Mouse (Mus musculus) lung, embryonic 14.5 days (tissue): ENCODE measurements around the gene Map3k7cl. TPM values are rescaled to one million over a fixed set of nuclear protein-coding genes. Genes with fewer than 3 reads are reported as not detected.

ENCODE experiments used
- ATAC-seq: fragments of 200-750 bp; cut with Nextera tagmentation; 2 replicates; pipeline ENCODE4 v1.8.0; 2017; ENCODE audit warnings: mild to moderate bottlenecking, moderate TSS enrichment, moderate library complexity; ENCODE audit not compliant: insufficient read depth
- DNase-seq: peaks from one replicate; pipeline ENCODE4 v3.0.0-alpha.2; 2015
- H3K27ac ChIP-seq: fragments of 300-500 bp; sonication (generic); 2 replicates; pipeline ENCODE4 v1.5.1; 2014; ENCODE audit warnings: low read depth, mild to moderate bottlenecking, moderate library complexity
- H3K27me3 ChIP-seq: fragments of 300-500 bp; sonication (generic); 2 replicates; pipeline ENCODE4 v1.6.1; 2014; ENCODE audit warnings: low read length, control low read depth; ENCODE audit not compliant: insufficient read depth
- H3K36me3 ChIP-seq: fragments of 300-500 bp; sonication (generic); 2 replicates; pipeline ENCODE4 v1.6.1; 2014; ENCODE audit warnings: control low read depth; ENCODE audit not compliant: insufficient read depth
- H3K4me1 ChIP-seq: fragments of 300-500 bp; sonication (generic); 2 replicates; pipeline ENCODE4 v1.6.1; 2014; ENCODE audit warnings: antibody characterized with exemption, control low read depth; ENCODE audit not compliant: insufficient read depth
- H3K4me2 ChIP-seq: fragments of 300-500 bp; sonication (generic); 2 replicates; pipeline ENCODE4 v1.6.1; 2014; ENCODE audit warnings: mild to moderate bottlenecking
- H3K4me3 ChIP-seq: fragments of 300-500 bp; sonication (generic); 2 replicates; pipeline ENCODE4 v1.5.1; 2014; ENCODE audit warnings: low read depth, low read length
- H3K9ac ChIP-seq: fragments of 300-500 bp; sonication (generic); 2 replicates; pipeline ENCODE4 v1.6.1; 2014
- H3K9me3 ChIP-seq: fragments of 300-500 bp; sonication (generic); 2 replicates; pipeline ENCODE4 v1.6.1; 2016; ENCODE audit warnings: low read depth, low read length, control low read depth
- CTCF ChIP-seq: IDR thresholded peaks from 2 replicates; pipeline ENCODE4 v1.5.1; 2016; ENCODE audit warnings: antibody characterized with exemption, low read depth
- WGBS: fragments of 180-500 bp; shearing (Covaris S2); extraction: QIAGEN DNeasy Blood & Tissue Kit; methylation state at CpG from one replicate; pipeline ENCODE4 v1.1.7; 2014; 5-methylcytosine and 5-hydroxymethylcytosine counted together
- polyA plus RNA-seq: library from polyadenylated mRNA; unstranded; fragments of >200 nt; fragmentation: Nextera tagmentation; extraction: Ambion mirVana; gene quantifications from 2 replicates; pipeline ENCODE4 v1.2.1, GENCODE M21; 2014

Map3k7cl gene
- polyA plus RNA-seq, 1 experiment from 2014 or later, result 0.21 TPM

DNA sequence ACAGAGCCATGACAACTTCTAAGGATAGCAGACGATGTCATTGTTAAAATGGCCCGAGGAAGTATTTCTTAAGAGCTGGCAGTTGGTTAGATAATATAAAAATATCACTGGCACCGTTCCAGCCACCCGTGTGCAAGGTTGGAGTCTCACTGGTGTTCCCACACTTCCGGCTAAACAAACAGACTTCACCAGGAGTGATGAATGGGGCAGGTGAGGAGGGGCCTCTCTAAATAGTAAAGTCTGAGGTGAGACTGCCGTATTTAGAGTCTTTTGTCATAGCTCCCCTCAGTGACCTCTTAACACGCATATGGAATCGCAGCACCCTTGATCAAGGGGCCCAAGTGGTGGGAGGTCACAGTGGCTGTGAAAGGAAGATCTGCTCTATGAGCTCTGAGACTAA, 3.2 kb downstream of the Map3k7cl start:
- H3K9me3 ChIP-seq, result no peaks in the 10 kb centered on the region
- no peak overlapping the region for H3K4me3 ChIP-seq
- no peak overlapping the region for H3K27ac ChIP-seq
- DNase-seq (peak; percentile 26), ATAC-seq (no peak)
- H3K27me3 ChIP-seq, result no peaks in the 10 kb centered on the region
- no peak overlapping the region for H3K4me2 ChIP-seq
- 21% methylated on average over 8 of the region's 8 CpGs for WGBS
- no peaks in the 10 kb centered on the region for H3K36me3 ChIP-seq
- no peaks in the 10 kb centered on the region for H3K4me1 ChIP-seq
- H3K9ac ChIP-seq, result no peak overlapping the region
- TF ChIP-seq CTCF, result no peak

GRCm38 (mm10) chr16:87561501-87561900, 8.4 kb downstream of the Map3k7cl start:
- H3K4me1 ChIP-seq, result no peaks in the 10 kb centered on the region
- ATAC-seq, result no peak
- no peaks in the 10 kb centered on the region for H3K27me3 ChIP-seq
- DNase-seq, result no peak
- 72% methylated on average over 4 of the region's 4 CpGs for WGBS
- no peak overlapping the region for H3K9ac ChIP-seq
- H3K9me3 ChIP-seq, result no peaks in the 10 kb centered on the region
- no peak overlapping the region for H3K4me3 ChIP-seq
- no peaks in the 10 kb centered on the region for H3K36me3 ChIP-seq
- TF ChIP-seq CTCF, result no peak
- H3K4me2 ChIP-seq, result no peak overlapping the region
- H3K27ac ChIP-seq, result no peak overlapping the region

DNA sequence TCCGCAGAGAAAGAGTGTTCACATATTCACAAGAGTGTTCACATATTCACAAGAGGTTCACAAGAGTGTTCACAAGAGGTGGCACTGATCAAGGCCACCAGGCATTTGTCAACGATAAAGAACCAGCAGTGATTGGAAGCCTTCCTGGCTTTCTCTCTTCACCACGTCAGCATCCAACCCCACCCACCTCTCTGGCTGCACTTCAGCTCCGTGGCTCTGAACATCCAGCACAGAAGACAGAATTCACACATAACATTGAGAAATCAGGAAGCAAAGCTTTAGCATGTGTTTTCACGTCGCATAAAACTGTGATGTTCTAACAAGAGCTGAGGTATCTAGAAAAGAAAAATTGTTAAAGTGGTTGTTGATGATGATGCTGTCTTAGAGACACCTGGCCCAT, 10.4 kb downstream of the Map3k7cl start:
- Histone ChIP-seq H3K27ac (no peak overlapping the region), H3K27me3 (no peaks in the 10 kb centered on the region), H3K4me1 (no peaks in the 10 kb centered on the region), H3K4me2 (no peak overlapping the region), H3K9me3 (no peaks in the 10 kb centered on the region), H3K9ac (no peak overlapping the region), H3K4me3 (no peak overlapping the region), H3K36me3 (no peaks in the 10 kb centered on the region)
- 61% methylated on average over 6 of the region's 6 CpGs for WGBS
- TF ChIP-seq CTCF, result no peak
- DNase-seq (no peak), ATAC-seq (no peak)

DNA sequence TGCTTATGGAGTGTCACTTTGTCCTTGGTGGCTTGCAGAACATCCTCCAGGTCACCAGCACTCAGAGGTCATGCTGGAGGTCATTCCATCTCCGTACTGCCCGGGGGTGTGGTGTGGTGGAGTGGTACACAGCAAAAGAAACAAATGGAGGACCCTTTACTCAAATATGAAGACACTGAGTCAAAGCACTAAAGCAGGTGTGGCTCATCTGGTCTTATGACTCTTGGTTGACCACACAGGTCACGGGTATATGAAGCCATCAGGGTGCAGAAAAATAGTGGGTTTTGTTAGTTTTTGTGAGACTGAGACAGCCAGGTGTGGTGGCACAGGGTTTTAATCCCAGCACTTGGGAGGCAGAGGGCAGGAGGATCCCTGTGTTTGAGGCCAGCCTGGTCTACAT, 11.4 kb downstream of the Map3k7cl start:
- no peak overlapping the region for H3K4me3 ChIP-seq
- no peak for ATAC-seq

GRCm38 (mm10) chr16:87567572-87567971, 14.4 kb downstream of the Map3k7cl start:
- WGBS, result 60% methylated on average over 13 of the region's 13 CpGs
- peak; percentile 48 for DNase-seq

More for the DNA sequence above, 11.4 kb downstream of the Map3k7cl start:
- Histone ChIP-seq H3K9ac (no peak overlapping the region), H3K27ac (no peak overlapping the region), H3K9me3 (no peaks in the 10 kb centered on the region), H3K4me2 (no peak overlapping the region), H3K36me3 (no peaks in the 10 kb centered on the region), H3K27me3 (no peaks in the 10 kb centered on the region), H3K4me1 (no peaks in the 10 kb centered on the region)
- TF ChIP-seq CTCF, result no peak
- WGBS, result 77% methylated on average over 3 of the region's 3 CpGs
- DNase-seq, result no peak

DNA sequence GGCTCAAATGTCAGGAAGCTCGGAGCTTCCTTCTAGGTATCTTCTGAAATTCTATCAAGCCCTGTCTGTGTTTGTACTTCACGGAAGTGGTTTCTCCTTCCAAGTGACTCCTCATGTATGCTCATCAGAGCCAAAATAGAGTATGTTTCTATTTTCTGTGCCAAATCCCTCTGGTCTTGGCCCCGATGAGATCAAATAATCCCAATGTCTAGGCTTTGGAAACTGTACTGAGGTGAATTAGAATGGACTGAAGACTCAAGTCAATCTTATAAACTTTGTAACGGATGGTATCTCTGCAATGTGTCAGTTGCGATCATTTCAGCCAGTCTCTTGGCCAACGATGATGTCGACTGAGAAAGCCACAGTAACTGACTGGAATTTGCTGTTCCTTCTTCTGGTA, 15.1 kb downstream of the Map3k7cl start:
- H3K4me2 ChIP-seq, result no peak overlapping the region
- no peaks in the 10 kb centered on the region for H3K27me3 ChIP-seq
- no peaks in the 10 kb centered on the region for H3K36me3 ChIP-seq
- no peak overlapping the region for H3K4me3 ChIP-seq
- TF ChIP-seq CTCF, result no peak
- no peaks in the 10 kb centered on the region for H3K4me1 ChIP-seq
- ATAC-seq (no peak), DNase-seq (no peak)
- H3K9ac ChIP-seq, result no peak overlapping the region
- WGBS, result 85% methylated on average over 7 of the region's 7 CpGs
- H3K27ac ChIP-seq, result no peak overlapping the region
- no peaks in the 10 kb centered on the region for H3K9me3 ChIP-seq

More at GRCm38 (mm10) chr16:87567572-87567971, 14.4 kb downstream of the Map3k7cl start:
- Histone ChIP-seq H3K36me3 (no peaks in the 10 kb centered on the region), H3K4me2 (no peak overlapping the region), H3K27ac (no peak overlapping the region), H3K9me3 (no peaks in the 10 kb centered on the region), H3K4me1 (no peaks in the 10 kb centered on the region), H3K9ac (no peak overlapping the region), H3K4me3 (no peak overlapping the region), H3K27me3 (no peaks in the 10 kb centered on the region)
- TF ChIP-seq CTCF, result no peak
- no peak for ATAC-seq

DNA sequence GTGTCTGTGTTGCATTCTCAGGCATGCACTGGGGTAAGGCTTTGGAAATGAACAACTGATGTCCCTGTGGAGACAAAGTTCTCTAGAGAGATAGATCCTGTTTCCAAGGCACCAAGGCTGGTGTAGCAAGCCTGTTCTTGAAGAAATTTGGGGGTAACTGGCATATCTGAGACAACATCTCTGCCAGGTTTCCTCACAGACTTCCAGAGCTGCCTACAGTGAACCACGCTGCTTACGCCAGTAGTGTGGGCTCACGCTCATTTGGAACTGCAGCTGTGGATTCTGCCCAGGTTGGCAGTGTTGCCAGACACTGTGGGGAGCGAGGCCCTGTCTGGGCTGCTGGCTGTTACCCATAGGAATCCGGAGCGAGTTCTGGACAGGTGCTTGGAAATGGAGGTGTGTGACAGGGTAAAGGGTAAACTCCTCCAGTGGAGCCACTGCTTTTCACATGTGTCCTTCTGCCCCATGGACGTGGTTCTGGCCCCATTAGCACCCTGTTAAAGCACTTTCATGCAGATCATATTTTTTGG, 16.5 kb downstream of the Map3k7cl start:
- no peak for TF ChIP-seq CTCF
- Histone ChIP-seq H3K9me3 (no peaks in the 10 kb centered on the region), H3K9ac (no peak overlapping the region), H3K36me3 (no peaks in the 10 kb centered on the region), H3K4me1 (no peaks in the 10 kb centered on the region), H3K27me3 (no peaks in the 10 kb centered on the region), H3K4me2 (no peak overlapping the region), H3K27ac (no peak overlapping the region), H3K4me3 (no peak overlapping the region)
- 79% methylated on average over 7 of the region's 7 CpGs for WGBS
- ATAC-seq, result no peak
- no peak for DNase-seq

- no peaks in the 10 kb centered on the region for H3K36me3 ChIP-seq
- TF ChIP-seq CTCF, result no peak
- no peak overlapping the region for H3K27ac ChIP-seq
- DNase-seq, result no peak
- WGBS, result 70% methylated on average over 7 of the region's 7 CpGs
- no peak overlapping the region for H3K4me3 ChIP-seq
- no peaks in the 10 kb centered on the region for H3K9me3 ChIP-seq
- H3K4me2 ChIP-seq, result no peak overlapping the region
- no peaks in the 10 kb centered on the region for H3K27me3 ChIP-seq
- no peak for ATAC-seq
- H3K4me1 ChIP-seq, result no peaks in the 10 kb centered on the region
- H3K9ac ChIP-seq, result no peak overlapping the region
Observed at GRCm38 (mm10) chr16:87570334-87570733, 17.2 kb downstream of the Map3k7cl start.
